32 mouse cellular contexts compared by ENCODE assay signal in the genomic region with DNA sequence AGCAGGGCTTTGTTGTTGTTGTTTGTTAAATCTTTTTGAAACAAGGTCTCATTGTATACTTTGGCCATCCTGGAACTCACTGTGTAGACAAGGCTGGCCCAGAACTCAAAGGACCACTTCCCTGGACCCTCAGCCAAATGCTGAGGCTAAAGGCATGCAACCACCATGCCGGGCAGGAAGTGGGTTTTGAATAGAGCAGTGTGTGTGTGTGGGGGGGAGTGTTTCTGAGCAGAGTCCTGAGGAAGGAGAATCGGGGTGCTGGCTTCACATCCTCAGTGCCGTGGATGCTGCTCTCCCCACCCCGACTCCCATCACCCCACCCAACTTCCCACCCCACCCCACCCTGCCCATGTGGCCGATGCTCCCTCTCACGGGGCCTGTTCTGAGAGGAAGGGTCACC. TPM values are rescaled to one million over a fixed set of nuclear protein-coding genes. Genes with fewer than 3 reads are reported as not detected.
A peak's percentile ranks its signal among the peaks of the same experiment; 100 is the strongest.
DNase-seq lines count a peak whose midpoint lies in the region; ATAC-seq and TF ChIP-seq lines count a peak whose summit lies in the region.
"Had no signal": no experiment of that assay in that cellular context is flagged by ENCODE, and none has a peak within 500 bp of the region (broad histone marks: within the 10 kb centered on the region; RNA-seq: fewer than 3 reads in every experiment).

No protein-coding gene starts in this region.

- peak; percentile 49 for ATAC-seq in activated CD4-positive, CD25-positive, alpha-beta regulatory T cell, adult 4 months
- no peak for ATAC-seq in hindbrain, embryonic 16.5 days
- ATAC-seq: liver, embryonic 12.5 days had no signal

- no peaks in the 10 kb centered on the region for H3K36me3 ChIP-seq in thymus, adult 2 months (ENCODE audit: control insufficient read depth, insufficient read depth, low read length)
- H3K36me3 ChIP-seq in hindbrain, embryonic 16.5 days (ENCODE audit: control insufficient read depth, insufficient read depth, low read length): no peaks in the 10 kb centered on the region; the same call in 1 of the 2 replicates

- H3K4me1 ChIP-seq in thymus, adult 2 months (replicated peaks; ENCODE audit: control insufficient read depth, insufficient read depth, low read length): peaks cover 33% of the 10 kb centered on the region
- peaks cover 10% of the 10 kb centered on the region for H3K4me1 ChIP-seq in hindbrain, embryonic 16.5 days (ENCODE audit: control insufficient read depth, insufficient read depth, low read depth, low read length)

- TF ChIP-seq POLR2A in thymus, adult 2 months (IDR thresholded peaks at IDR 0.05; ENCODE audit: control insufficient read depth, extremely low read depth, insufficient read depth, low read length, poor library complexity): no peak

- no peak for DNase-seq in layer of hippocampus, adult 2 months (ENCODE audit: low spot score in 2 of 2)
- DNase-seq in layer of hippocampus, postnatal 14 days (ENCODE audit: low spot score in 2 of 2): no peak
- peak; percentile 58 for DNase-seq in thymus, adult 2 months
- DNase-seq in thymus, postnatal 4 days: peak; percentile 62
- DNase-seq in retina, embryonic 14.5 days (ENCODE audit: low spot score): no peak
- DNase-seq in cerebellum, adult 8-10 months: no peak
- DNase-seq: adrenal gland, adult 8-10 months; cerebellum, adult 11-12 months; cerebellum, postnatal 14 days; gastrocnemius, postnatal 10 days; heart, adult 11 months; heart, postnatal 14 days; kidney, adult 2 months; lung, adult 18-20 months; lung, postnatal 10 days; right cerebral cortex, postnatal 14 days had no signal

- no peak overlapping the region for H3K9ac ChIP-seq in hindbrain, embryonic 16.5 days (ENCODE audit: low read depth, low read length)
- H3K9ac ChIP-seq: embryonic facial prominence, embryonic 12.5 days; forebrain, embryonic 15.5 days; heart, embryonic 13.5 days; limb, embryonic 13.5 days; liver, embryonic 12.5 days had no signal

- H3K4me3 ChIP-seq in layer of hippocampus, adult 2 months: no peak overlapping the region
- H3K4me3 ChIP-seq in thymus, adult 2 months (ENCODE audit: control insufficient read depth, insufficient read depth, low read length): no peak overlapping the region
- no peak overlapping the region for H3K4me3 ChIP-seq in hindbrain, embryonic 16.5 days (ENCODE audit: low read length)
- H3K4me3 ChIP-seq: embryonic facial prominence, embryonic 12.5 days; forebrain, embryonic 15.5 days; heart, embryonic 13.5 days; limb, embryonic 13.5 days; liver, embryonic 12.5 days had no signal

- no peak for TF ChIP-seq CTCF in layer of hippocampus, adult 2 months (conservative IDR thresholded peaks at IDR 0.05)
- no peak for TF ChIP-seq CTCF in thymus, adult 2 months (IDR thresholded peaks at IDR 0.05; ENCODE audit: borderline replicate concordance, control insufficient read depth, extremely low read depth, insufficient read depth, low read length, poor library complexity)

- H3K9me3 ChIP-seq in hindbrain, embryonic 16.5 days (ENCODE audit: control insufficient read depth, low read length): no peaks in the 10 kb centered on the region
- H3K9me3 ChIP-seq: embryonic facial prominence, embryonic 12.5 days; forebrain, embryonic 15.5 days; heart, embryonic 13.5 days; limb, embryonic 13.5 days; liver, embryonic 12.5 days had no signal

- peak overlapping the region; percentile 79; the same call in 1 of the 2 replicates for H3K27ac ChIP-seq in layer of hippocampus, adult 2 months
- H3K27ac ChIP-seq in thymus, adult 2 months (ENCODE audit: control insufficient read depth, insufficient read depth, low read length): no peak overlapping the region
- H3K27ac ChIP-seq in hindbrain, embryonic 16.5 days (ENCODE audit: low read depth, low read length): no peak overlapping the region
- H3K27ac ChIP-seq: embryonic facial prominence, embryonic 12.5 days; forebrain, embryonic 15.5 days; heart, embryonic 13.5 days; kidney, postnatal 0 days; limb, embryonic 13.5 days; liver, embryonic 12.5 days had no signal

- H3K27me3 ChIP-seq in thymus, adult 2 months (ENCODE audit: control insufficient read depth, insufficient read depth, low read length): no peaks in the 10 kb centered on the region
- no peaks in the 10 kb centered on the region for H3K27me3 ChIP-seq in hindbrain, embryonic 16.5 days (replicated peaks; ENCODE audit: control insufficient read depth, insufficient read depth, low read length)
- H3K27me3 ChIP-seq: embryonic facial prominence, embryonic 12.5 days; forebrain, embryonic 15.5 days; heart, embryonic 13.5 days; limb, embryonic 13.5 days; liver, embryonic 12.5 days had no signal

- 10% methylated on average over 6 of the region's 6 CpGs for WGBS in thymus, adult 2 months
- 88% methylated on average over 6 of the region's 6 CpGs for WGBS in hindbrain, embryonic 16.5 days

- no peak overlapping the region for H3K4me2 ChIP-seq in hindbrain, embryonic 16.5 days (ENCODE audit: low read length)
- H3K4me2 ChIP-seq: embryonic facial prominence, embryonic 12.5 days; forebrain, embryonic 15.5 days; heart, embryonic 13.5 days; limb, embryonic 13.5 days; liver, embryonic 12.5 days; midbrain, embryonic 11.5 days had no signal

RNA-seq across cellular contexts. Expression of a gene that starts 29.1 kb away (rescaled TPM):
- 10 to 100 TPM; 48.6 to 50.7 TPM for total RNA-seq in layer of hippocampus, adult 2 months (2021)
- total RNA-seq in layer of hippocampus, postnatal 14 days (2021): 10 to 100 TPM; 39.2 to 46.7 TPM
- 10 to 100 TPM; 18.4 to 24.2 TPM for polyA plus RNA-seq in activated CD4-positive, CD25-positive, alpha-beta regulatory T cell, adult 4 months (2017; shearing (Covaris generic))
- 36.8 and 37.2 TPM in 2 replicates for polyA plus RNA-seq in thymus, adult 2 months (2012; rRNA removed)
- polyA plus RNA-seq in hindbrain, embryonic 16.5 days (2015; fragmentation: Nextera tagmentation; extraction: Ambion mirVana): 82.0 and 82.5 TPM in 2 replicates

RNA-seq across cellular contexts. Expression of a gene that starts 29.2 kb away (rescaled TPM):
- 1 to 10 TPM; 5.3 to 5.8 TPM for total RNA-seq in layer of hippocampus, adult 2 months (2021)
- 1 to 10 TPM; 3.3 to 5.2 TPM for total RNA-seq in layer of hippocampus, postnatal 14 days (2021)
- 1 to 10 TPM; 2.4 to 4.2 TPM for polyA plus RNA-seq in activated CD4-positive, CD25-positive, alpha-beta regulatory T cell, adult 4 months (2017; shearing (Covaris generic))
- polyA plus RNA-seq in thymus, adult 2 months (2012; rRNA removed): 2.2 and 2.3 TPM in 2 replicates
- polyA plus RNA-seq in hindbrain, embryonic 16.5 days (2015; fragmentation: Nextera tagmentation; extraction: Ambion mirVana): 1.8 and 2.3 TPM in 2 replicates

RNA-seq across cellular contexts. Expression of a gene that starts 33.3 kb away (rescaled TPM):
- total RNA-seq in layer of hippocampus, adult 2 months (2021): not detected
- not detected for total RNA-seq in layer of hippocampus, postnatal 14 days (2021)
- polyA plus RNA-seq in activated CD4-positive, CD25-positive, alpha-beta regulatory T cell, adult 4 months (2017; shearing (Covaris generic)): 1 to 10 TPM in 1 of 2 experiments, under 1 TPM in 1; 0.57 to 2.0 TPM
- polyA plus RNA-seq in thymus, adult 2 months (2012; rRNA removed): 0.49 and 0.62 TPM in 2 replicates
- 0.76 and 1.0 TPM in 2 replicates for polyA plus RNA-seq in hindbrain, embryonic 16.5 days (2015; fragmentation: Nextera tagmentation; extraction: Ambion mirVana)
- total RNA-seq: gastrocnemius, postnatal 10 days; heart, postnatal 14 days; left cerebral cortex, postnatal 25 days; midbrain, postnatal 0 days had no signal
- polyA plus RNA-seq: spleen, adult 2 months had no signal

RNA-seq across cellular contexts. Expression of a gene that starts 35.9 kb away (rescaled TPM):
- total RNA-seq in layer of hippocampus, adult 2 months (2021): 10 to 100 TPM; 39.8 to 41.7 TPM
- total RNA-seq in layer of hippocampus, postnatal 14 days (2021): 10 to 100 TPM; 43.7 to 44.9 TPM
- polyA plus RNA-seq in activated CD4-positive, CD25-positive, alpha-beta regulatory T cell, adult 4 months (2017; shearing (Covaris generic)): 10 to 100 TPM; 11.5 to 14.2 TPM
- polyA plus RNA-seq in thymus, adult 2 months (2012; rRNA removed): 47.8 and 55.8 TPM in 2 replicates
- 26.5 and 33.2 TPM in 2 replicates for polyA plus RNA-seq in hindbrain, embryonic 16.5 days (2015; fragmentation: Nextera tagmentation; extraction: Ambion mirVana)

RNA-seq across cellular contexts. Expression of a gene that starts 36.0 kb away (rescaled TPM):
- not detected for total RNA-seq in layer of hippocampus, adult 2 months (2021)
- total RNA-seq in layer of hippocampus, postnatal 14 days (2021): not detected
- polyA plus RNA-seq in activated CD4-positive, CD25-positive, alpha-beta regulatory T cell, adult 4 months (2017; shearing (Covaris generic)): under 1 TPM in 1 of 2 experiments, not detected in 1; 0.29 TPM
- polyA plus RNA-seq in thymus, adult 2 months (2012; rRNA removed): not detected in 2 replicates
- not detected in 2 replicates for polyA plus RNA-seq in hindbrain, embryonic 16.5 days (2015; fragmentation: Nextera tagmentation; extraction: Ambion mirVana)
- total RNA-seq: adrenal gland, adult 8-10 months; gastrocnemius, postnatal 10 days; heart, postnatal 14 days; layer of hippocampus, postnatal 25 days; left cerebral cortex, postnatal 25 days; midbrain, postnatal 0 days had no signal
- polyA plus RNA-seq: embryonic facial prominence, embryonic 12.5 days; forebrain, embryonic 15.5 days; heart, embryonic 13.5 days; hindbrain, embryonic 11.5 days; kidney, adult 2 months; kidney, postnatal 0 days; limb, embryonic 13.5 days; liver, embryonic 12.5 days; midbrain, embryonic 11.5 days; midbrain, postnatal 0 days; neural tube, embryonic 11.5 days; spleen, adult 2 months; stomach, embryonic 14.5 days had no signal

Comparison
In these comparisons a context has a peak if more than half of its experiments do, and no peak if none do; other contexts are left out.
1. DNase-seq: peak in thymus, adult 2 months (single experiment) and thymus, postnatal 4 days (single experiment); none in layer of hippocampus, adult 2 months (0 of 2), layer of hippocampus, postnatal 14 days (0 of 2), retina, embryonic 14.5 days (single experiment) and cerebellum, adult 8-10 months (single experiment).